Mouse (Mus musculus) neural tube, embryonic 12.5 days (tissue): Measurements from ENCODE around the gene Mllt10. TPM values are rescaled to one million over a fixed set of nuclear protein-coding genes. Genes with fewer than 3 reads are reported as not detected.
A peak's percentile ranks its signal among the peaks of the same experiment; 100 is the strongest.

Source experiments
- ATAC-seq: fragments of 200-750 bp; cut with Nextera tagmentation; 2 replicates; pipeline ENCODE4 v1.8.0; 2017; ENCODE audit warnings: low read depth, mild to moderate bottlenecking, moderate TSS enrichment, moderate library complexity; ENCODE audit not compliant: low FRiP score
- H3K27ac ChIP-seq: fragments of 300-500 bp; sonication (generic); 2 replicates; pipeline ENCODE4 v1.5.1; 2016
- H3K27me3 ChIP-seq: fragments of 300-500 bp; sonication (generic); replicated peaks from 2 replicates; pipeline ENCODE4 v1.6.1; 2016; ENCODE audit warnings: mild to moderate bottlenecking
- H3K36me3 ChIP-seq: fragments of 300-500 bp; sonication (generic); 2 replicates; pipeline ENCODE4 v1.6.1; 2016; ENCODE audit warnings: mild to moderate bottlenecking
- H3K4me1 ChIP-seq: fragments of 300-500 bp; sonication (generic); 2 replicates; pipeline ENCODE4 v1.6.1; 2016
- H3K4me2 ChIP-seq: fragments of 300-500 bp; sonication (generic); replicated peaks from 2 replicates; pipeline ENCODE4 v1.6.1; 2016; ENCODE audit warnings: mild to moderate bottlenecking
- H3K4me3 ChIP-seq: fragments of 300-500 bp; sonication (generic); 2 replicates; pipeline ENCODE4 v1.5.1; 2016
- H3K9ac ChIP-seq: fragments of 300-500 bp; sonication (generic); 2 replicates; pipeline ENCODE4 v1.6.1; 2016; ENCODE audit warnings: mild to moderate bottlenecking
- H3K9me3 ChIP-seq: fragments of 300-500 bp; sonication (generic); 2 replicates; pipeline ENCODE4 v1.6.1; 2016; ENCODE audit warnings: mild to moderate bottlenecking
- WGBS: fragments of 180-500 bp; shearing (Covaris S2); methylation state at CpG from one replicate; pipeline ENCODE4 v1.1.7; 2016; 5-methylcytosine and 5-hydroxymethylcytosine counted together
- polyA plus RNA-seq: library from polyadenylated mRNA; unstranded; fragments of >200 nt; fragmentation: Nextera tagmentation; extraction: Ambion mirVana; gene quantifications from 2 replicates; pipeline ENCODE4 v1.2.1, GENCODE M21; 2016

Mllt10 gene
- polyA plus RNA-seq, 1 experiment from 2014 or later, result 60.5 TPM

DNA sequence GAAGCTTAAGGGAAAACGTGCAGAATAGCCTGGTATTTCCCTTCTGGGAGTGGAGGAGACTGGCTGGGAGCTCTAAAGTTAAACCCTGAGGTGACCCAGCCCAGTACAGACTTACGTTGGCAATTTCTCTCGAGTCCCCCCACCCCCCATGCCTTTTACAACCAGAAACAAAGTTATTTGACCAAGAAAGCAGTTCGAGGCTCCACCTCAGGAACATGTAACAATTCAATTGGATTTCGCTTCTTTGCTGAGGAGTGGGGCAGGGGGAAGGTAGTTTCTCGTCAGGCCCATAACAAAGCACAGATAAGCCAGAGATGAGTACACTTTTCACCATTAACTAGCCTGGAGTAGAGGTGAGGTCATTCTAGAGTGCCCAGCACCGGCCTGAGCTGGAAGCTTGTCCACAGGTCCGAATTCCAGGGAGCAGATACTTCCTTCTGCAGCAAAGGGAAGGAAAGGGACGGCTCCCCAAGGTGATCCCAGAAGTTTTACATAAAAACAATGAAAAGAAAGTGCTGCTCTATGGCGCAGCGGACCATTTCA lies 5.7 kb upstream of the Mllt10 start:
- Histone ChIP-seq H3K36me3 (no peaks in the 10 kb centered on the region), H3K27ac (peak overlapping the region; percentile 100), H3K4me2 (peak overlapping the region; percentile 66), H3K4me1 (peaks cover 46% of the 10 kb centered on the region), H3K9ac (peak overlapping the region; percentile 100), H3K4me3 (peak overlapping the region; percentile 99), H3K27me3 (no peaks in the 10 kb centered on the region), H3K9me3 (no peaks in the 10 kb centered on the region)
- 2% methylated on average over 11 of the region's 11 CpGs for WGBS
- ATAC-seq, result 0 out of 2 replicates have a peak, but pooled peaks have one; percentile 33

DNA sequence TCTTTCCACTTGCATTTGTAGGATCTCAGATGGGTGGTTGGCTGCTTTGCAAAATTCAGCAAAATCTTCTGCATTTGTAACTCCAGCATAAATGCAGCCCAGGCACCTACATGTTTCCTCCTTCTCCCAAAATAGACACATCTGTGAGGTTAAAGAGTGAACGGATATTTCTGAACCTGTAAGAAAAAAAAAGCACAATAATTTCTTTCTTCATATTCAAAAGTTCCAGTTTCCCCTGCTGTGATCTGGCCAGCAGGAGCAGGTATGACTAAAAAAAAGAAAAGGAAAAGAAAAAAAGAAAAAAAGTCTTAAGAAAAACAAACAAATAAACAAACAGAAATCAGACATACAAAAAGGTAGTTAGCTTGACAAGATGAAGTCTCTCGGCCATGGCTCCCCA lies 5.0 kb upstream of the Mllt10 start:
- peak overlapping the region; percentile 100 for H3K9ac ChIP-seq
- no peaks in the 10 kb centered on the region for H3K27me3 ChIP-seq
- peak overlapping the region; percentile 66 for H3K4me2 ChIP-seq
- WGBS, result 4% methylated on average over 2 of the region's 2 CpGs
- no peak for ATAC-seq
- no peaks in the 10 kb centered on the region for H3K36me3 ChIP-seq
- peaks cover 43% of the 10 kb centered on the region for H3K4me1 ChIP-seq
- H3K27ac ChIP-seq, result peak overlapping the region; percentile 100
- H3K9me3 ChIP-seq, result no peaks in the 10 kb centered on the region
- H3K4me3 ChIP-seq, result peak overlapping the region; percentile 99; the same call in 1 of the 2 replicates

- Histone ChIP-seq H3K9ac (peak overlapping the region; percentile 100), H3K27ac (peak overlapping the region; percentile 70; the same call in 1 of the 2 replicates), H3K4me2 (peak overlapping the region; percentile 66), H3K27me3 (no peaks in the 10 kb centered on the region), H3K9me3 (no peaks in the 10 kb centered on the region), H3K4me1 (peaks cover 43% of the 10 kb centered on the region), H3K4me3 (peak overlapping the region; percentile 28), H3K36me3 (no peaks in the 10 kb centered on the region)
- 6% methylated on average over 10 of the region's 10 CpGs for WGBS
- ATAC-seq, result no peak
Measured at GRCm38 (mm10) chr2:18050541-18050985, 4.5 kb upstream of the Mllt10 start.

GRCm38 (mm10) chr2:18051026-18051830 lies 3.8 kb upstream of the Mllt10 start:
- H3K4me3 ChIP-seq, result 0 out of 2 replicates have a peak overlapping the region, but pooled peaks have one; percentile 28
- WGBS, result 5% methylated on average over 11 of the region's 11 CpGs
- peak overlapping the region; percentile 100 for H3K9ac ChIP-seq
- peaks cover 43% of the 10 kb centered on the region for H3K4me1 ChIP-seq
- no peak for ATAC-seq
- no peaks in the 10 kb centered on the region for H3K27me3 ChIP-seq
- H3K4me2 ChIP-seq, result peak overlapping the region; percentile 66
- peak overlapping the region; percentile 70; the same call in 1 of the 2 replicates for H3K27ac ChIP-seq
- no peaks in the 10 kb centered on the region for H3K9me3 ChIP-seq
- H3K36me3 ChIP-seq, result no peaks in the 10 kb centered on the region

- Histone ChIP-seq H3K4me2 (peak overlapping the region; percentile 66), H3K4me3 (no peak overlapping the region), H3K9me3 (no peaks in the 10 kb centered on the region), H3K27ac (peak overlapping the region; percentile 53; the same call in 1 of the 2 replicates), H3K36me3 (no peaks in the 10 kb centered on the region), H3K4me1 (peaks cover 43% of the 10 kb centered on the region), H3K27me3 (no peaks in the 10 kb centered on the region), H3K9ac (peak overlapping the region; percentile 44; the same call in 1 of the 2 replicates)
- WGBS, result 17% methylated on average over 3 of the region's 3 CpGs
- ATAC-seq, result no peak
Measured at GRCm38 (mm10) chr2:18051831-18052170, 3.2 kb upstream of the Mllt10 start.

GRCm38 (mm10) chr2:18052581-18052980 lies 2.5 kb upstream of the Mllt10 start:
- H3K9me3 ChIP-seq, result no peaks in the 10 kb centered on the region
- peaks cover 43% of the 10 kb centered on the region for H3K4me1 ChIP-seq
- no peak overlapping the region for H3K4me3 ChIP-seq
- ATAC-seq, result no peak
- H3K4me2 ChIP-seq, result peak overlapping the region; percentile 66; the same call in 1 of the 2 replicates
- H3K9ac ChIP-seq, result 0 out of 2 replicates have a peak overlapping the region, but pooled peaks have one; percentile 33
- 17% methylated on average over 3 of the region's 3 CpGs for WGBS
- H3K36me3 ChIP-seq, result no peaks in the 10 kb centered on the region
- H3K27ac ChIP-seq, result no peak overlapping the region
- no peaks in the 10 kb centered on the region for H3K27me3 ChIP-seq

GRCm38 (mm10) chr2:18053243-18053950 lies 1.6 kb upstream of the Mllt10 start:
- peak overlapping the region; percentile 96; the same call in 1 of the 2 replicates for H3K4me2 ChIP-seq
- H3K4me3 ChIP-seq, result no peak overlapping the region
- no peaks in the 10 kb centered on the region for H3K36me3 ChIP-seq
- no peaks in the 10 kb centered on the region for H3K27me3 ChIP-seq
- WGBS, result 13% methylated on average over 1 of the region's 1 CpGs
- peak overlapping the region; percentile 4; the same call in 1 of the 2 replicates for H3K27ac ChIP-seq
- no peak for ATAC-seq
- H3K4me1 ChIP-seq, result peaks cover 43% of the 10 kb centered on the region
- no peaks in the 10 kb centered on the region for H3K9me3 ChIP-seq
- 0 out of 2 replicates have a peak overlapping the region, but pooled peaks have one; percentile 29 for H3K9ac ChIP-seq

DNA sequence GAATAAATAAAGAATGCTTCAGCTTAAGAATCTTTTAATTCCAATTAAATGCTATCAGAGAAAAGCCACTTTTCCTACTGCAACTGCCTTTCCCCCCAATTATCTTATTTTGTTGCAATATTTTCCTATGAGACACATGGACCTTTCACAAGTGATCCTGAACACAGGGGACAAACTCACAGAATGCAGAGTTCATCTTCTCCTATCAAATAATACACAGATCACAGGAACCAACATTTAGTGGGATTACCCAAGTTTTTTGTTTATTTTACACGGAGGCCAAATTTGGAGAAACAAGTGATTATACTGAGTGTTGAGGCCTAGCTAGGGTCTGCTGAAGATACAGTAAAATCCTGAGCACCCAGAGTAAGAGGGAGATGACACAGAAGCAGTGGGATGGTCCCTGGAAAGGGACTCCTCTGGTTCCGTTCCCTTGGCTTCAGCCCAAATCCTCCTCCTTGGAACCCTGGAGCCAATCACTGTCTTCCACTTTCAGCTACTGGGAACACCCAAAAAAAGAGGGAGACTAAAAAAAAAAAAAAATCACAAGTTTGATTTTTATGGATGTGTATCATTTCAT lies 996 bp upstream of the Mllt10 start:
- Histone ChIP-seq H3K4me2 (peak overlapping the region; percentile 96), H3K4me1 (peaks cover 45% of the 10 kb centered on the region), H3K9me3 (no peaks in the 10 kb centered on the region), H3K36me3 (no peaks in the 10 kb centered on the region), H3K4me3 (no peak overlapping the region), H3K27me3 (no peaks in the 10 kb centered on the region), H3K9ac (0 out of 2 replicates have a peak overlapping the region, but pooled peaks have one; percentile 29), H3K27ac (no peak overlapping the region)
- WGBS, result 10% methylated on average over 2 of the region's 2 CpGs
- no peak for ATAC-seq

DNA sequence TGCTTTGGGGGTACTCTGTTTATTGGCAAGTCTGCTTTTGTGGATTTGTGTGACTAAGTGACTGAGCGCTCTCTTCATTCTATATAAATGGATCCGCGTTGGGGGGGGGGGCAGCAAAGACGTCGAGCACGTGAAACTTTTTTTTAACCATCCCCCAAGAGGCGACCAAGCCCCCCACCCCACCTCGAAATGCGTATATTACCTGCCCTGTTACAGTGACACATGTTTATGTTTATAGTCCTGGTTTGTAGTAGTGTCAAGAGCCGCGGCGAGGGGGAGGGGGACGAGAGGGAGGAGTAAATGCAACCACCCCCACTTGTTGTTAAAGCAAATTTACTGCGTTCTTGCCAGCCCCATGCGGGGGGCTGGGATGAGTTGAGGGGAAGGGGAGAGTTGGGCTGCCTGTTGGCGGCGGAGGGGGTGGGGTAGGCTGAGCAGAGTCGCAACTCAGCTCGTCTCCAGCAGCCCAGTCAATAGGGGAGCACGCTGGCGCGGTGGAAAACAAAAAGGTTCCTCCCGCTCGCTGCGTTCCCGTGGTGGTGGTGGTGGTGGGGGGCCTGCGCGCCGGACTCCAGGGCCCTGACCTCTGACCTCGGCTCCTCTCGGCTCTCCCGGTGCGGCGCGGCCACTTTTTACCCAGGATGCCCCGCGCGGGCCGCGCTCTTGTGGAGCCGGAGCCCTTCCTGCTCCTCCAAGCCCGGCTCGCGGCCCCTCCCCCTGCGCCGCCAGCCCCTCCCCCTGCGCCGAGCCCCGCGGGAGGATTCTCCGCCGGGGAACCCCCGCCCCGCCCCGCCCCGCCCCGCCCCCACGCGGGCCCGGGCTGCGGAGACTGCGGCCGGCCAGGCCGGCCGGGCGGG lies 1.1 kb downstream of the Mllt10 start:
- WGBS, result under 1% methylated on average over 59 of the region's 66 CpGs
- H3K27me3 ChIP-seq, result no peaks in the 10 kb centered on the region
- H3K9me3 ChIP-seq, result no peaks in the 10 kb centered on the region
- H3K36me3 ChIP-seq, result no peaks in the 10 kb centered on the region
- H3K4me3 ChIP-seq, result peak overlapping the region; percentile 56
- peak overlapping the region; percentile 100 for H3K27ac ChIP-seq
- H3K4me2 ChIP-seq, result peak overlapping the region; percentile 96
- peak overlapping the region; percentile 96 for H3K9ac ChIP-seq
- peak; percentile 93 for ATAC-seq
- peaks cover 32% of the 10 kb centered on the region for H3K4me1 ChIP-seq

GRCm38 (mm10) chr2:18056786-18057255 lies 1.8 kb downstream of the Mllt10 start:
- Histone ChIP-seq H3K36me3 (no peaks in the 10 kb centered on the region), H3K9ac (peak overlapping the region; percentile 96), H3K27me3 (no peaks in the 10 kb centered on the region), H3K27ac (peak overlapping the region; percentile 100), H3K4me2 (peak overlapping the region; percentile 96), H3K9me3 (no peaks in the 10 kb centered on the region), H3K4me3 (peak overlapping the region; percentile 56), H3K4me1 (peaks cover 25% of the 10 kb centered on the region)
- ATAC-seq, result peak; percentile 92
- WGBS, result under 1% methylated on average over 49 of the region's 50 CpGs
